Mouse (Mus musculus): ENCODE results near the gene Psmd12. TPM values are rescaled to one million over a fixed set of nuclear protein-coding genes. Genes with fewer than 3 reads are reported as not detected.

Gene Psmd12
- total and polyA plus RNA-seq, 3 experiments, result 139 to 437 (median 149) TPM

DNA sequence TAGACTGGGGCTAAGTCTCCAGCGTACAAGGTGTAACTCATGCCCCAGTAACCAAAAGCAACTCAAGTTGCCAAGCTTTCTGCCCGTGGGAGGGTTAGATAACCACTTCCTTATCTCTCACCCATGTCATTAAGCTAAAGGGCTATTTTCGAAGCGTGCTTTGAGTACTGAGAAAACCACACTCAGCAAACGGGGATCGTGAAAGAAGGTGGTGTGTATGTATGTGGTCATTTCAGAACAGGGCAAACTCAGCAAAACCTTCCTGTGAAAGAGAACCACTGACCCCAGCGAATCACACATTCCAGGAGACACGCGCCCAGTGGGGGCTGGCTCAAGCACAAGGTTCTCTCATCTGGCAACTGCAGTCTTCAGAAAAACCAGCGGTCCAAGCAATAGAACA lies 28.2 kb upstream of the Psmd12 start (continued):
- no peak for TF ChIP-seq ZC3H11A (IDR thresholded peaks at IDR 0.05; ENCODE audit: low read depth, low read length)

DNA sequence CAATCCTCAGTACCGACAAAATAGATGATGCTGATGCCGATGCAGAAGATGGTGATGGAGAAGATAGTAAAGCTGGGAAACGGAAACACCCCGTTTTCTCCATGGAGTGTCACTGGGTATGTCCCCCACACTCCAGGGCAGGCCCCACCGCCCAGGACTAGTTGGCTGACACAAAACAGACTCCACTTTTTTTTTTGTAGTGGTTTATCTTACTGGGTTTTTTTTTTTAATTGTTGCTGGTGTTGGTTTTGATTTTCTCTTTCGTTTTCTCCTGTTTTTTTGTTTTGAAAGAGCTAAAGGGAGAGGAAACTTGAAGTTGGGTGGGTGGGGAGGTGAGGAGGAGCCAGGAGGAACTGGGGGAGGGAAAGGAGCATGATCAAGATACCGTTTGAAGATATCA lies 27.2 kb upstream of the Psmd12 start:
- Histone ChIP-seq H3K4me1 (ENCODE audit: control insufficient read depth in 1 of 2, insufficient read depth in 2 of 2, low read length in 2 of 2) (peaks cover 35 to 40% of the 10 kb centered on the region in 2 experiments), H3K4me3 (ENCODE audit: control insufficient read depth in 1 of 2, insufficient read depth in 1 of 2, low read depth in 2 of 2, low read length in 2 of 2) (peak overlapping the region; percentile 9 to 24; a peak in 3 of 4 replicates), H3K9me3 (replicated peaks; ENCODE audit: insufficient read depth, low read length) (no peaks in the 10 kb centered on the region), H3K36me3 (ENCODE audit: control insufficient read depth in 1 of 2, insufficient read depth in 2 of 2, low read length in 2 of 2) (peaks cover 4 to 35% of the 10 kb centered on the region in 2 experiments; a peak in 3 of 4 replicates), H3K79me2 (ENCODE audit: control insufficient read depth, insufficient read depth, low read length, poor library complexity) (peaks cover 52% of the 10 kb centered on the region), H3K9ac (ENCODE audit: control insufficient read depth, low read depth, low read length, poor library complexity, severe bottlenecking) (no peak overlapping the region), H3K27ac (ENCODE audit: control insufficient read depth, low read depth, low read length) (peak overlapping the region; percentile 39), H3K27me3 (ENCODE audit: control insufficient read depth in 1 of 2, insufficient read depth in 2 of 2, low read length in 2 of 2) (no peaks in the 10 kb centered on the region)
- TF ChIP-seq MAFK (IDR thresholded peaks at IDR 0.05; ENCODE audit: borderline replicate concordance, low read depth, low read length) (no peak), RCOR1 (IDR thresholded peaks at IDR 0.05; ENCODE audit: low read depth, low read length) (peak; percentile 15; the same call in 1 of the 2 replicates), ZKSCAN1 (IDR thresholded peaks at IDR 0.05; ENCODE audit: low read depth, low read length) (no peak), POLR2A (IDR thresholded peaks at IDR 0.05; ENCODE audit: control insufficient read depth in 1 of 2, insufficient read depth in 1 of 2, low read depth in 1 of 2, low read length in 2 of 2, poor library complexity in 1 of 2) (no peak), ZNF384 (IDR thresholded peaks at IDR 0.05; ENCODE audit: low read depth, low read length) (peak; percentile 76), CHD1 (IDR thresholded peaks at IDR 0.05; ENCODE audit: low read depth, low read length) (peak; percentile 60; the same call in 1 of the 2 replicates), ETS1 (IDR thresholded peaks at IDR 0.05; ENCODE audit: low read depth, low read length) (peak; percentile 25; the same call in 1 of the 2 replicates), POLR2AphosphoS2 (IDR thresholded peaks at IDR 0.05; ENCODE audit: low read length) (no peak)
- no peak for DNase-seq (ENCODE audit: low read depth, low spot score)

DNA sequence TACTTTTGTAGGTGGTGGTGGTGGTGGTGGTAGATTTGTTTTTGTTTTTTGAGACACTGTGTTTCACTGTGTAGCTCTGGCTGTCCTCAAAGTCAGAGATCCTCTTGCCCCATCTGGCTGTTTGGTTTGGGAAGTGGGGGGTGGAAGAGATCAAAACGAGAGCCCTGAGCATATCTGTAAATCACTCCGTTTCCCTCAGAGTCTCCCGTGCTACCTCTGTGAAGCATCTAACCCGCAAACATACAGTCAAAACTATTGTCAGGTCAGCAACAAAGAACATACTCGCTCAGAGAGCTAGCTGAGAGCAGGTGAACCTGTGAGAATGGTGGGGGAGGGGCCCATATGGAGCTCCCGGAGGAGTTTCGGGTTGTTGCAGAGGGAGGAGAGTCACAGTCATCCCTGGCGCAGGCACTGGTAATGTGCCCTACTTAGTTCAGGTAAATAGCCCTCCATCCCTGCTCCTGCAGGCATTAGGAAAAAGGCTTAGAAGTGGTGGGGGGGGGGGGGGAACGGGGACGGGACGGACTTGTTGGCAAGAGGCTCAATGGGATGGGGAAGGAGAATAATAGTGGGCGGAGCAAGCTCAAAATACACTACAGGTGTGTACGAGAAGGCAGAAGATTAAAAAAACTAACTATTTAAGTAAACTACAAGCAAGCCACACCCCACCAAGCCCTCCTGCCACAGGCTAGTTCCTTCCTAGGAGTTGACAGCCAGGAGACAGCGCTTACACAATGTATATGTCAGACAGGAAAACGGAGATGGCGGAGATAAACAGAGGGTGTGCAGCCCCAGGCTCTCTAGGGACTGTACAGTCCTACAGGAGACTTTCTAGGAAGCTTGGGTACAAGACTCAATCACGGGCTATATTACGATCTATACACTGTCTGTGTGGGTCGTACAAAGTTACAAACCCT lies 24.5 kb upstream of the Psmd12 start:
- peaks cover 37% of the 10 kb centered on the region for H3K79me2 ChIP-seq (ENCODE audit: control insufficient read depth, insufficient read depth, low read length, poor library complexity)
- peaks cover 6 to 25% of the 10 kb centered on the region in 2 experiments; a peak in 3 of 4 replicates for H3K36me3 ChIP-seq (ENCODE audit: control insufficient read depth in 1 of 2, insufficient read depth in 2 of 2, low read length in 2 of 2)
- no peak overlapping the region for H3K27ac ChIP-seq (ENCODE audit: control insufficient read depth, low read depth, low read length)
- DNase-seq (ENCODE audit: low read depth, low spot score), result no peak
- no peak overlapping the region for H3K9ac ChIP-seq (ENCODE audit: control insufficient read depth, low read depth, low read length, poor library complexity, severe bottlenecking)
- H3K4me3 ChIP-seq (ENCODE audit: control insufficient read depth in 1 of 2, insufficient read depth in 1 of 2, low read depth in 2 of 2, low read length in 2 of 2), result no peak overlapping the region
- peaks cover 19 to 20% of the 10 kb centered on the region in 2 experiments for H3K4me1 ChIP-seq (ENCODE audit: control insufficient read depth in 1 of 2, insufficient read depth in 2 of 2, low read length in 2 of 2)
- no peak for TF ChIP-seq TBP (IDR thresholded peaks at IDR 0.05; ENCODE audit: low read depth, low read length)
- TF ChIP-seq TAL1 (IDR thresholded peaks at IDR 0.05; ENCODE audit: low read length), result no peak
- TF ChIP-seq ZMIZ1 (IDR thresholded peaks at IDR 0.05; ENCODE audit: low read depth, low read length), result no peak
- TF ChIP-seq MYC (IDR thresholded peaks at IDR 0.05; ENCODE audit: low read depth, low read length), result no peak
- no peak for TF ChIP-seq CTCF (IDR thresholded peaks at IDR 0.05 in 2 of 3, conservative IDR thresholded peaks at IDR 0.05 in 1 of 3; ENCODE audit: control insufficient read depth in 1 of 3, insufficient read depth in 1 of 3, low read depth in 2 of 3, low read length in 3 of 3, poor library complexity in 1 of 3, severe bottlenecking in 1 of 3)
- no peak for TF ChIP-seq EP300 (IDR thresholded peaks at IDR 0.05; ENCODE audit: low read depth in 1 of 2, low read length in 2 of 2)
- no peak for TF ChIP-seq ZC3H11A (IDR thresholded peaks at IDR 0.05; ENCODE audit: low read depth, low read length)
- TF ChIP-seq SIN3A (IDR thresholded peaks at IDR 0.05; ENCODE audit: low read length), result no peak
- no peak for TF ChIP-seq NRF1 (IDR thresholded peaks at IDR 0.05; ENCODE audit: insufficient read depth, low read depth, low read length, poor library complexity, severe bottlenecking)
- no peak for TF ChIP-seq MAFK (IDR thresholded peaks at IDR 0.05; ENCODE audit: borderline replicate concordance, low read depth, low read length)
- TF ChIP-seq GATA1 (IDR thresholded peaks at IDR 0.05; ENCODE audit: low read depth, low read length), result no peak
- TF ChIP-seq POLR2AphosphoS5 (IDR thresholded peaks at IDR 0.05; ENCODE audit: borderline replicate concordance, low read depth, low read length), result no peak
- no peaks in the 10 kb centered on the region for H3K9me3 ChIP-seq (replicated peaks; ENCODE audit: insufficient read depth, low read length)
- H3K27me3 ChIP-seq (ENCODE audit: control insufficient read depth in 1 of 2, insufficient read depth in 2 of 2, low read length in 2 of 2), result no peaks in the 10 kb centered on the region
